Mouse (Mus musculus): ENCODE results near the gene Sdcbp2. TPM values are rescaled to one million over a fixed set of nuclear protein-coding genes. Genes with fewer than 3 reads are reported as not detected.

The Sdcbp2 gene
- polyA plus RNA-seq, 2 experiments from 2014 or later: 99.8 to 108 TPM

DNA sequence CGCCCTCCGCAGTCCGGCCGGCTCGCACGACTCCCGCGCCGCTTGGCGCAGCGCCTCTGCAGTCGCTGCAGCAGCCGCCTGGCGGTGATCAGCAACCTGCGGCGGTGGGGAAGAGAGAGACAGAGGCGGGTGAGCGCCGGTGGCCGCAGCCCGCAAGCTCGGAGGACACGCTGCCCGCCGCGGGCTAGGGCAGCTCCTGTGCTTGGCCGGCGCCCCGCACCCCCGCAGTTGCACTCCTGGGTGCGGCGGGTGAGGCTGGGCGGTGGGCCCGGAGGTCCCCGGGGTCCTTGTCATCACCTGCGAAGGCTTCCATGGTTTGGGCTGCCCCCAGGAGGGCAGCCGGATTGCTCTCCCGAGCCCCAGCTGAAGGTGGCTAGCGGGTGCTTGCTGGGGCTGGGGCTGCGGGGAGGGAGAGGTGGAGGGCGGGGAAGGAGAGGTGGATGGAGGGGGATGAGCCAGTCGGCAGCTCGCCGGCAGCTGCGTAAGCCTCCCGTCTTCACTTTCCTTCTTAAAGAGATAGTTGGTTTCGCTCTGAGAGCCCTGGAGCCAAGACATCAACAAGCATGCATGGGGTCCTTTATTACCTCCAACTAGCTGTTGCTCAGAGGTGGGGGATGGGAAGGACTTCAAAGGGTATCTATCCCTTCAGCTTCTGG lies 59.9 kb downstream of the Sdcbp2 start, which contains the start of gene Snph:
TSS of gene Snph (minus strand) at position 435 of the 656 bp plus-strand sequence.
- peak; percentile 83 for ATAC-seq

DNA sequence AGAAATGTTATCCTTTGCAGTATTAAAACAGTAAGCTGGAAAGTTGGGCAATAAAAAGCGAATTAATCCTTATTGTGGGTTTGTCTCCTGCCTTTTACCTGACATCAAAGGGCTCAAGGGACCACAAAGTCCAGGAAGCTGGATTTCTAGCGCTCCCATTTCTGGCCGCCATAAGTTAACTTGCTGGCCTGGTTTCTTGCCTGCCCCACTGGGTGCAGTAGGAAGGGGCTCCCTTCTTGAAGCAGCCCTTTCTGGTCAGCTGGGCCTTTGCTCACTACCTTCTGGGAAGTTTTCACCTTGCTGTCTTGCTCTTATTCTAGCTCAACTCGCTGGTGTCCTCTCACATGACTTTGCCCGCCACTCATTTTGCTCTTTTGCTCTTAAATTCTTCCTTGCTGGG lies 60.6 kb downstream of the Sdcbp2 start:
- no peak for ATAC-seq

DNA sequence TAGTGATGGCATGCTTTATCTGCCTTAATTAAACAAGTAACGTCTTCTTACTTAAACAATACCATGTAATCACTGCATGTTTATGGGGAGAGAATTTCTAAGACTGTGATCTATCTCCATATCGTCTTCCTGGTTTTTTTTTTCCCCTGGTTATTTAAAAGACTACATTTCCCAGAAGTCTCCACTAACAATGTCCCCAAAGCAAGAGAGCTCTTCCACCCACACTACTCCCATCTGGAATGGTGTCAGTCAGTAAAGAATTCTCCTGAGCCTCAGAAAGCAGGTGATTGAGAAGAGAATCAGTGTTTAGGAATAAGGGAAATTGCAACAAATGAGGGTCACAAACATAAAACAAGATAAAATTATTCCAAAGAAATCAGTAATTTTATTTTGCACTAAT lies 62.5 kb downstream of the Sdcbp2 start:
- ATAC-seq: no peak

DNA sequence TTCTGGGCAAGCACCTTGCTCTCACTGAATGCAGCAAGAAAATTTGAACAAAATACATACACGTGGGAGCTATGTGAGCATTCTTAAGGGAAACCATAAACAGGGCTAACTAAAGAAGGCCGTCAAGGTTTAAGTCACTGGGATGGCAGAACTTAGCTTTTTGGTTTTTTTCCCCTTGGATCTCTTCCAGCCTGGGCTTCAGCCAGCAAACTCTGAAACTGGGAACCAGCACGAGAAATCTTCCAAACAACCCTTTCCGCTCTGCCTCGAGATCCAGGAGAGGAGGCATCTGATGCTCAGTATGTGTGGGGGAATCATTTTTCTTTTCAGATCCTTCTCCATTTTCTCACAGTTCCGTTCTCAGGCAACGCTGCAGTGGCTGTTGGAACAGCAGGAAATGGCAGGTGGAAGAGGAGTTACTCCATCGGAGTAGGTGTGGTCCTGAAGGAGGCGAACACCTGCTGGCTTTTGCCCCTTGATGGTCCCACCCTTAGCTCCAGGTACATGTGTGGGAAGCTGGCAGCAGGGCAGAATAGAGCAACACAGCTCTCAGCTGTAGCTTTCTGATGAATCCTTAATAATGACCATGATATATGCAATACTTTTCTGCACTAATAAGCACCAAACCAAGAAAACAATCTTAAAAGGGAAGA lies 63.1 kb downstream of the Sdcbp2 start:
- no peak for ATAC-seq

DNA sequence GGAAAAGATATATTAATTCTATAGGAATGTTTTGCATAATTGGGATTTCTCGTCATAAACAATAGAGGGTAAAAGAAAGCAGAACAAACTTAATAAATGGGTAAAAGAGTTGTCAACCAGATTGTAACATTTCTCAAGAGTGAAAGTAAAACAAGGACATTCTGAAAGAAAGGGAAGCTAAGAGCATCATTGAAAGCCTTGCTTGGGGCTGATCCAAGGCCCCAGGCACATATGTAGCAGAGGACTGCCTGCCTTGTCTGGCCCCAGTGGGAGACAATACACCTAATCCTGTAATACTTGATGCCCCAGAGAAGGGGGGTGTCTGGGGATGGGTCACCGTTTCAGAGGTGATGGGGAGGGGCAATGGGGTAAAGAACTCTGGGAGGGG lies 63.6 kb downstream of the Sdcbp2 start:
- no peak for ATAC-seq

Other genes starting within 250 kb of the Sdcbp2 start
- not detected for gene 4921509C19Rik, start 96.5 kb upstream of the Sdcbp2 start, polyA plus RNA-seq (2017; shearing (Covaris generic))
- 100 to 1,000 TPM; 137 to 165 TPM for gene Nsfl1c, start 78.4 kb upstream of the Sdcbp2 start, polyA plus RNA-seq (2017; shearing (Covaris generic))
- 100 to 1,000 TPM; 213 to 231 TPM for gene Fkbp1a, start 30.1 kb upstream of the Sdcbp2 start, polyA plus RNA-seq (2017; shearing (Covaris generic))
- gene Snph, start 60.0 kb downstream of the Sdcbp2 start, polyA plus RNA-seq (2017; shearing (Covaris generic)): not detected
- gene Rad21l, start 95.9 kb downstream of the Sdcbp2 start, polyA plus RNA-seq (2017; shearing (Covaris generic)): not detected
- not detected for gene Tmem74b, start 129.4 kb downstream of the Sdcbp2 start, polyA plus RNA-seq (2017; shearing (Covaris generic))
- gene Psmf1, start 171.6 kb downstream of the Sdcbp2 start, polyA plus RNA-seq (2017; shearing (Covaris generic)): 10 to 100 TPM; 63.8 to 93.7 TPM